Mouse (Mus musculus) neutrophil, adult 5-6 weeks (primary cell): Measurements from ENCODE around the gene Ffar1. TPM values are rescaled to one million over a fixed set of nuclear protein-coding genes. Genes with fewer than 3 reads are reported as not detected.

Experiments
- ATAC-seq: fragments of 151-379, 151-347 bp; 2 replicates; pipeline ENCODE4 v1.8.0; 2017; ENCODE audit warnings: mild to moderate bottlenecking, moderate TSS enrichment; ENCODE audit not compliant: insufficient number of reproducible peaks, poor library complexity, low FRiP score, severe bottlenecking; ENCODE audit errors: extremely low read depth
- total RNA-seq: library from RNA; stranded (forward); fragments of 200-1000 nt; gene quantifications from 2 replicates; pipeline ENCODE4 v1.2.3, GENCODE M21; 2017

Ffar1 gene
- total RNA-seq, 1 experiment from 2014 or later: 25.6 TPM

DNA sequence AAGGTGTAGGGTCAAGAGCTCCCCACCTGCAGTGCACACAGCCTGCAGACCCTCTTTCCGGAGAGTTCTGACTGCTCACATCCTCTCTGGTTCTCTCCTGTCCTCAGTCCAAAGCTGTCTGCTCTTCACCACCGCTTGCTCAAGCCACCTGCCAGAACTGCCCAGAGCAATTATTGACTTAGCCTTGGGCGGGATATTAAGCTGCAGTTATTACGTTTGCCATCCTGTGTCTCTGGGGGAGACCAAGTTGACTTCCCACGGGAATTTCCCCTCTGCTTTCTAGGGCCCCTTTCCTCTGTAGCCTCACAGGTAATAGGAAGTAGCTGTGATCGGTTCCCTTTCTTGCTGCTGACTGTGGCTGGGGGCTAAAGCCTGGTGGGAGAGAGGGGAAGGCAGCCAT is 41.2 kb downstream of the Ffar1 start:
- peak; percentile 16; the same call in 1 of the 2 replicates for ATAC-seq

DNA sequence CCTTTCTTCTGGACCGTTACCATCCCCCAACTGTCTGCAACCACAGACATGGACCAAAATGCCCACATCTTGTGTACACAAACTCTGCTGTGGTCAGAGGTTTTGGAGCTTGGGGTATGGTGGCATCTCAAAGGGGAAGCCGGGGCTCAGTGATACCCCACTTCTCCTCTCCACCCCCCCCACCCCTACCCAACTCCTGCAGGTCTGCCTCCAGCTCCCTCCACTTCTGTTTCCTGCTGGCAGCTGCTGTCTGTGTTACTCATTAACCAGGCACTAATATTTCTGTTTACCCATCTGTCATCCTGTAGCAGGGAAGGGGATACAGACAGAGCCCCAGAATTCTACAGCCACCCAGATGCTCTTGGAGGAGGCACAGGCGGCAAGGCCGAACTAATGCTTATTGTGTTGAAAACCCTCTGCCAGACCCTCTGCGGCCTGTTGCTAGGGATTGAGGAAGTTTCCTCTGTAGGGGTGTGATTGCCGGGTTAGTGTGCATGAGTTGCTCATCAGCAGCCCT is 49.0 kb downstream of the Ffar1 start:
- no peak for ATAC-seq

DNA sequence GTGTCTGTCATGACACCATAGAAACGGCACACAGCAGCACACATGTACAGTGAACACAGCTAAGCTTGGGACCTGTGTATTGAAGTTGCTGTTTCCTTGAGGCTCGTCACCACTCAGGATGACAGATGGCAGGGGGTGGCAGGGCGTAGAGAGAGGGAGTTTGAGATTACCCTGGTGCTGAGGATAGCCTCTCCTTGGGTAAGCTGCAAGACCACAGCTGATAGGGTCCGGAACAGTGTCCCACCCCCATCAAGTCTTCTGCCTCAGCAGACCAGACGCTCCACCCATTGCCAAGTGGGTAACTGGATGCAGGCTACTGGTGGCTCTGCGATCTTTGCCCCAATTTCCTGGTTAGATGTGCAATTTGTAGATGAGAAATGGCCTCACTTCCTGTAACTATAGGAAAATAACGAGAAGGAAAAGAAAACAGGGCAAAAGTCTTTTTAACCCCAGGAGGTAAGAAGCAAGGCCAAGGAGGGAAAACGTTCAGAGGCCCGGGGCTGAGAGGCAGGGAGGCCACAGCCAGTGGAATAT is 49.5 kb downstream of the Ffar1 start:
- no peak for ATAC-seq

DNA sequence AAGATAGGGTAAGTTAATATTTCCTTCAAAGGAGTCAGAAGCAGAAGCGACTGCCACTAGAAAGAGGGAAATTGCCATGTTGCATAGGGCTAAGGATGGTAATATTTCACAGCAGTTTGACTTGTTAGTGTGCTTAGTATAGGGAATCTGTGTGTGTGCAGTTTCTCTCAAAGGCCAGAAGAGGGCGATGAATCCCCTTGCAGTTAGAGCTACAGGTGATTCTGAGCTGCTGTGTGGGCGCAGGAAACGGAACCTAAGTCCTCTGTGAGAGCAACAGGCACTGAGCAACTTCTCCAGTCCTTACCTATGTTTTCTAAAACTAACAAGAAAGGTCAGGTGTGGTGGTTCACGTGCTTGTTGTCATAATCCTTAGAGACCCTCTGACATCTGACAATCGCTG is 51.0 kb downstream of the Ffar1 start:
- peak; percentile 45; the same call in 1 of the 2 replicates for ATAC-seq

Other genes starting within 250 kb of the Ffar1 start
- 0.49 TPM in 1 of 2 replicates, not detected in the other for gene Upk1a, start 248.7 kb downstream of the Ffar1 start, total RNA-seq
- gene Cox6b1, start 235.4 kb downstream of the Ffar1 start, total RNA-seq: 190 and 241 TPM in 2 replicates
- gene Etv2, start 225.7 kb downstream of the Ffar1 start, total RNA-seq: not detected in 2 replicates
- gene Rbm42, start 211.2 kb downstream of the Ffar1 start, total RNA-seq: 60.7 and 77.3 TPM in 2 replicates
- 22.8 and 29.9 TPM in 2 replicates for gene Haus5, start 196.6 kb downstream of the Ffar1 start, total RNA-seq
- not detected in 2 replicates for gene Pmis2, start 190.0 kb downstream of the Ffar1 start, total RNA-seq
- not detected in 2 replicates for gene 2200002J24Rik, start 162.6 kb downstream of the Ffar1 start, total RNA-seq
- 0.58 TPM in 1 of 2 replicates, not detected in the other for gene Atp4a, start 149.4 kb downstream of the Ffar1 start, total RNA-seq
- gene Tmem147, start 132.0 kb downstream of the Ffar1 start, total RNA-seq: 8.3 and 15.1 TPM in 2 replicates
- gene Gapdhs, start 117.9 kb downstream of the Ffar1 start, total RNA-seq: not detected in 2 replicates
- gene Sbsn, start 110.1 kb downstream of the Ffar1 start, total RNA-seq: 2.0 and 5.8 TPM in 2 replicates
- gene Dmkn, start 97.8 kb downstream of the Ffar1 start, total RNA-seq: not detected in 2 replicates
- not detected in 2 replicates for gene Krtdap, start 73.7 kb downstream of the Ffar1 start, total RNA-seq
- 0.35 and 0.37 TPM in 2 replicates for gene Ffar2, start 37.8 kb downstream of the Ffar1 start, total RNA-seq
- 0.70 and 0.98 TPM in 2 replicates for gene Ffar3, start 5.4 kb downstream of the Ffar1 start, total RNA-seq
- 493 and 656 TPM in 2 replicates for gene Cd22, start 18.8 kb upstream of the Ffar1 start, total RNA-seq
- gene Mag, start 53.3 kb upstream of the Ffar1 start, total RNA-seq: 0.49 and 0.70 TPM in 2 replicates
- not detected in 2 replicates for gene Hamp2, start 63.1 kb upstream of the Ffar1 start, total RNA-seq
- not detected in 2 replicates for gene Hamp, start 82.5 kb upstream of the Ffar1 start, total RNA-seq
- 178 and 186 TPM in 2 replicates for gene Usf2, start 95.2 kb upstream of the Ffar1 start, total RNA-seq
- 1.4 and 1.5 TPM in 2 replicates for gene Lsr, start 111.9 kb upstream of the Ffar1 start, total RNA-seq
- 0.86 and 1.4 TPM in 2 replicates for gene Fam187b, start 112.2 kb upstream of the Ffar1 start, total RNA-seq
- gene Fxyd5, start 180.9 kb upstream of the Ffar1 start, total RNA-seq: 1,836 and 1,901 TPM in 2 replicates
- gene Fxyd7, start 189.9 kb upstream of the Ffar1 start, total RNA-seq: 0.86 and 2.0 TPM in 2 replicates
- not detected in 2 replicates for gene Fxyd1, start 195.6 kb upstream of the Ffar1 start, total RNA-seq
- 0.12 and 1.1 TPM in 2 replicates for gene Lgi4, start 197.8 kb upstream of the Ffar1 start, total RNA-seq
- not detected in 2 replicates for gene Fxyd3, start 215.1 kb upstream of the Ffar1 start, total RNA-seq